Mouse (Mus musculus) embryonic fibroblast, embryonic 13.5 days (primary cell): Measurements from ENCODE around the gene Gltpd2. TPM values are rescaled to one million over a fixed set of nuclear protein-coding genes. Genes with fewer than 3 reads are reported as not detected.
"Not testable (repeated sequence)": the region's sequence is repeated elsewhere in the genome, so short reads cannot be mapped to it uniquely, and the experiment has no call there.

ENCODE experiments used
- H3K27ac ChIP-seq: 2 replicates; pipeline ENCODE4 v1.5.1; 2012; ENCODE audit warnings: low read length, control low read depth, inconsistent platforms; ENCODE audit not compliant: insufficient read depth
- H3K4me1 ChIP-seq: 2 replicates; pipeline ENCODE4 v1.6.1; 2011; ENCODE audit warnings: low read length; ENCODE audit not compliant: control insufficient read depth, insufficient read depth
- H3K4me3 ChIP-seq: 2 replicates; pipeline ENCODE4 v1.5.1; 2011; ENCODE audit warnings: mild to moderate bottlenecking, control low read depth, low read length; ENCODE audit not compliant: insufficient read depth
- CTCF ChIP-seq: IDR thresholded peaks from 2 replicates; pipeline ENCODE4 v1.5.1; 2011; ENCODE audit warnings: mild to moderate bottlenecking, control low read depth, low read length, moderate library complexity, borderline replicate concordance; ENCODE audit not compliant: insufficient read depth
- POLR2A ChIP-seq: IDR thresholded peaks from 2 replicates; pipeline ENCODE4 v1.6.1; 2011; ENCODE audit warnings: low read depth, mild to moderate bottlenecking, control low read depth, low read length, moderate library complexity
- polyA plus RNA-seq: library from polyadenylated mRNA; stranded (reverse); fragments of >200 nt; gene quantifications from 2 replicates; pipeline ENCODE4 v1.2.4, GENCODE M21; 2011; ENCODE audit warnings: low read depth; ENCODE audit not compliant: missing spikeins, insufficient read length

Gene Gltpd2
- not detected in 2 replicates for polyA plus RNA-seq

DNA sequence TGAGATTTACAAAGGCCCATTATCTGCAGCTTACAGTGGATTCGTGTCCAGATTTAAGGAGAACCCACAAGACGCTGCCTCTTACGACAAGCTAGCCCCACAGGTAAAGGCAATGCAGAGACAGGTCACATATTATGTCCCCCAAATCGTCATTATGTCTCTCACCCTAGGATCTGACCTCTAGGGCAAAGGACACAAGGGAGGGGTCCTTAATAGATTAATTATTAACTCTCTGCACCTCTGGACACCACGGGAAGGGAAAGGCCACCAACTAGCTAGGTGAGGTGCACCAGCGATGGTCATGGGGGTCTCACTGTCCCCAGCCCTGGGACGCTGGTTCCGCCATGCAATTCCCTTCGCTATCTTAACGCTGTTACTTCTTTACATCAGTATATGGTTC, at the start of gene Gltpd2:
Gltpd2 (plus strand) TSS at position 274 of the 400 bp plus-strand sequence.
- Histone ChIP-seq H3K4me3 (no peak within 1 kb of the TSS), H3K27ac (no peak within 1 kb of the TSS)
- TF ChIP-seq CTCF: no peak
- no peak for TF ChIP-seq POLR2A

DNA sequence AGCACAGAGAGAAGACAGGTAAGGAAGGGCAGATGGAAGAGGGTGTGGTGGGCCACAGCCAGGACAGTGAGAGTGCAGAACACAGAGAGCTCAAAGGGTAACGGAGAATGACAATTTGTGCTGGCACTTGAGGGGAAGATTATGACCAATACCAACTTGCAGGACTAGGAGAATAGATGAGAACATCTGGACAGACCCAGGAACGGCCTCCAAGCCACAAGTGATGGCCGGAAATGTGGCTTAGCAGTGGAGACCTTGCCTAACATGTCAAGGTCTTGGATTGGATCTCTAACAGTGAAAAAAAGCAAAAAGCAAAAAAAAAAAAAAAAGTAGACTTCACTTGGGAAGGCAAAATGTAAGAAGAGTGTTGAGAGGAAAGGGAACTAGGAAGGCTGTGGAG, 49.2 kb upstream of the Gltpd2 start:
- Histone ChIP-seq H3K27ac (no peak overlapping the region), H3K4me3 (no peak overlapping the region), H3K4me1 (0 out of 2 replicates have a peak, but pooled peaks cover 2% of the 10 kb centered on the region)
- TF ChIP-seq POLR2A (no peak), CTCF (no peak)

More for the DNA sequence above, at the start of gene Gltpd2:
- H3K4me1 ChIP-seq: no peaks in the 10 kb centered on the region

DNA sequence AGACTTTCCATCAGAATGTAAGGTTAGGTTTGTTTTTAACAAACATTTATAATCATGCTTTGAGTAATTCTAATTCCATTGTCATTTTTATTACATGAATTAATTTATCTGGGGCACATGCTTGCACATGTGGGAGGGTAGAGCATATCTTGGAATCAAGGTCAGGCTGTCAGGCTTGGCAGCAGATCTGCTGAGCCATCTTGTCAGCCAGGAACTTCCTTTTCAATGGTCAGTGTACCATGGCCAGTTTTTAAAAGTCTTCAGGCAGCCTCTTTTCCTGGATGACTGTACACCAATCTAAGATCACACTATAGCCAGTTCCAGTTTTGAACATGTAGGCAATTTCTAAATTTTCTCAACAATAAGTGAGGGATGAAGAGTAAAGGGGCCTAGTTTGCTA, 46.3 kb upstream of the Gltpd2 start:
- TF ChIP-seq POLR2A: no peak
- no peak for TF ChIP-seq CTCF
- H3K27ac ChIP-seq: no peak overlapping the region
- H3K4me1 ChIP-seq: 0 out of 2 replicates have a peak, but pooled peaks cover under 1% of the 10 kb centered on the region

DNA sequence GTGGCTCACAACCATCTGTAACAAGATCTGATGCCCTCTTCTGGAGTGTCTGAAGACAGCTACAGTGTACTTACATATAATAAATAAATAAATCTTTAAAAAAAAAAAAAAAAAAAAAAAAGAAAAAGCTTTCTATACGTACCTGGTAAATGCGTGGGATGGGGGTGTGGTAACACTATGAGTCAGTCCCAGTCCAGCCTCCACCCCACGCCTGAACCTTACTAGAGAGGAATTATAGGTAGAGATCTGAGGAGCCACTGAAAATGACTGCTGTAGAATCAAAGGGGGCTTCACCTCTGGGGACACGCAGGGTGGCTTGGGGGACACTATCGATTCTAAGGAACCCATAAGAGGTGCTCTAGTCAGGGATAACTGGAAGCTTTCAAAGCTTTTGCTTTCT, 45.7 kb upstream of the Gltpd2 start:
- H3K4me1 ChIP-seq, H3K27ac ChIP-seq, H3K4me3 ChIP-seq: not testable (repeated sequence)

More for the DNA sequence above, 46.3 kb upstream of the Gltpd2 start:
- no peak overlapping the region for H3K4me3 ChIP-seq

DNA sequence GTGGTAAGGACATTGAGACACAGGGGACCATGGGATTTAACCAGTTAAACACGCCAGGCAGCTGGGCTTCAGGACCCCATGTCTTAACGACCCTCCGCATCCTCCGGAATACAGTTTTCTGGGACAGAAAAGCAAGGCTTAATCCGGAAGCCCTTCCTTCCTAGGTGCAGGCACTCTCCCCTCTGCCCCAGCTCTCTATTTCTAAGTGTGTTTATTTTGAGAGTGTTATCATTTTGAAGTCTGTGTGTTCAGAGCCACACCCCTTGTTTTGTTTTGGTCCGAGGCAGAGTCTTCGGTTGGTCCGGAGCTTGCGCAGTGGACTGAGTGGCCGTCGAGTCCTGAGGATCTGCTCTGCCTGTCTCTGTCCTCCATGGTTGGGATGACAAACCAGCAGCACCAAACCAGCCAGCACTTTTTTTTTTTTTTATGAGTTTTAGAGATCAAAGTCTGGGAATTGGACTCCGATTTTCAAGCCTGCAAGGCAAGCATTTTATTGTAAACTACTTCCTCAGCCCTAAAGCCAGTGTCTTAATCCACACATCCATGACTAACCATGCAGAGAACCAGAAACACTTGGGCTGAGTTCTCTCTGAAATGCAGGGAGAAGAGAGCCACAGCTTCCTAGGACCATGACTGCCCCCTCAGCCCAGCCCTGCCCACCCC, 44.0 kb upstream of the Gltpd2 start:
- TF ChIP-seq POLR2A (no peak), CTCF (no peak)
- no peak overlapping the region for H3K4me3 ChIP-seq
- no peaks in the 10 kb centered on the region for H3K4me1 ChIP-seq
- H3K27ac ChIP-seq: no peak overlapping the region

DNA sequence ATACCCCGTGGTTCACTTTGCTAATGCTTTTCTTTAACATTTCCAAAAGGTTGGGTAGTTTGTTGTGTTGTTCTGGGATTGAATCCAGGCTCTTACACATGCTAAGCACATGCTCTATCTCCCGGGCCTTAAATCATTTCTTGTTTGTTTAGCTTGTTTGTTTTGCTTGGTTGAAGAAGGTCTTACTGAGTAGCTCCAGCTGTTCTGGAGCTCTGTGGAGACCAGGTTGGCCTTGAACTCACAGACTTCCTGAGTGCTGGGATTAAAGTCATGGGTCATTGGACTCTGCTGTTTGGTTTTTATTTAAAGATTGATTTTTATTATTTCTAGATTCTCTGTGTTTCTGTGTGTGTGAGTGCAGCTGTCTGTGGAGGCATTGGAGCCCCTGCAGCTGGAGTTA, 33.5 kb upstream of the Gltpd2 start:
- TF ChIP-seq POLR2A (no peak), CTCF (no peak)
- Histone ChIP-seq H3K4me1 (no peaks in the 10 kb centered on the region), H3K27ac (no peak overlapping the region), H3K4me3 (no peak overlapping the region)

DNA sequence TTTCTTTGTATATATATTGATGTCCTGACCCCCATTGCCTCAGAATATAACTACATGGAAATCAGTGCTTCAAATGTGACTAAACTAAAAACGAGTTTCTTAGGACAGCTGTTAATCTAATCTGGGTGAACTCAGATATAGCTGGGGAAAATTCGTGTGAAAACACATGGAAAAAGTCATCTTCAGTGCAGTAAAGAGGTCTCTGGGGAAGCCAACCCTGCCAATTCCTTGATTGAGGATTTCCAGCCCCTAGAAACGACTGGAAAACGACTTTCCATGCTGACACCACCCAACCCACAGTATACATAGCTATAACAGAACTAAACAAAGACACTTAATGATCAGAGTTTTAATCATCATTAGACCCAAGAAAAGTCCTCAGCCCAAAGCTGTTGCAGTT, 31.2 kb upstream of the Gltpd2 start:
- H3K27ac ChIP-seq: no peak overlapping the region
- no peak overlapping the region for H3K4me3 ChIP-seq
- no peaks in the 10 kb centered on the region for H3K4me1 ChIP-seq
- TF ChIP-seq POLR2A: no peak
- TF ChIP-seq CTCF: no peak

DNA sequence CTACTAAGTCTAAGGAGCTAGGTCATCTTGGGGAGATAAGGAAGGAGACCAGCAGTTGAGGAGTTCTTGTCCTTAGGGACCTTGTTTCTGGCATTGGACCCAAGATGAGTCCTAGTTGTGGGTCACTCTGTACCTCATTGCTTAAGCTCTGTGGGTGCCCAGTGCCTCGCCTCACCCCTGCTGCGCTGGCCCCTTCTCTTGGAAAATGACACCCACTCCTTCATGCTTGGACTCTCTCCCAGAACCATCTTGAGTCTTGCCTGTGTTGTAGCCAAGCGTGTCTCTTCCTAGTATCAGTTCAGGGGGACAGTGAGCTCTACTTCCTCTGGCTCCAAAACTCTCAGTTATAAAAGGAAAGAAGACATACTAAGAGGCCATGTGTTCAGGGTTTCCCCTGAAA, 29.9 kb upstream of the Gltpd2 start:
- TF ChIP-seq POLR2A (no peak), CTCF (no peak)
- no peak overlapping the region for H3K27ac ChIP-seq
- no peaks in the 10 kb centered on the region for H3K4me1 ChIP-seq
- H3K4me3 ChIP-seq: no peak overlapping the region

DNA sequence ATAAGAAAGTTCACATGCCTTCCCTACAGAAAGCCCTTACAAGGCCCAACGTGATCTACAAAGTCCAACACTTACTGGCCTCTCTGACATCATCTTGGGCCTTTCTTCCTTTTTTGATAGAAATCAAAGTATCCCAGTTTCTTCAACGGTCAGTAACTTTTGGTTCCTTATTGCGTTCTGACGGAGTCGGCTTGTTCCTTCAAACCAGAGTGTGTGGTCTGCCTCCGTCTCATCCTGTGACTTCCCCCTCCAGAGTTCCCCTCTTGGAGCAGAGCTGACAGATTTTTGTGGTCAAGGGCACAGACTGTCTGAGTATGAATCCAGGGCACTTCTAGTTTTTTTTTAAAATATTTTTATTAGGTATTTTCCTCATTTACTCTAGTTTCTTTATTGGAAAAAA, 29.3 kb upstream of the Gltpd2 start:
- TF ChIP-seq CTCF (no peak), POLR2A (no peak)
- no peak overlapping the region for H3K27ac ChIP-seq
- H3K4me3 ChIP-seq: no peak overlapping the region
- no peaks in the 10 kb centered on the region for H3K4me1 ChIP-seq

DNA sequence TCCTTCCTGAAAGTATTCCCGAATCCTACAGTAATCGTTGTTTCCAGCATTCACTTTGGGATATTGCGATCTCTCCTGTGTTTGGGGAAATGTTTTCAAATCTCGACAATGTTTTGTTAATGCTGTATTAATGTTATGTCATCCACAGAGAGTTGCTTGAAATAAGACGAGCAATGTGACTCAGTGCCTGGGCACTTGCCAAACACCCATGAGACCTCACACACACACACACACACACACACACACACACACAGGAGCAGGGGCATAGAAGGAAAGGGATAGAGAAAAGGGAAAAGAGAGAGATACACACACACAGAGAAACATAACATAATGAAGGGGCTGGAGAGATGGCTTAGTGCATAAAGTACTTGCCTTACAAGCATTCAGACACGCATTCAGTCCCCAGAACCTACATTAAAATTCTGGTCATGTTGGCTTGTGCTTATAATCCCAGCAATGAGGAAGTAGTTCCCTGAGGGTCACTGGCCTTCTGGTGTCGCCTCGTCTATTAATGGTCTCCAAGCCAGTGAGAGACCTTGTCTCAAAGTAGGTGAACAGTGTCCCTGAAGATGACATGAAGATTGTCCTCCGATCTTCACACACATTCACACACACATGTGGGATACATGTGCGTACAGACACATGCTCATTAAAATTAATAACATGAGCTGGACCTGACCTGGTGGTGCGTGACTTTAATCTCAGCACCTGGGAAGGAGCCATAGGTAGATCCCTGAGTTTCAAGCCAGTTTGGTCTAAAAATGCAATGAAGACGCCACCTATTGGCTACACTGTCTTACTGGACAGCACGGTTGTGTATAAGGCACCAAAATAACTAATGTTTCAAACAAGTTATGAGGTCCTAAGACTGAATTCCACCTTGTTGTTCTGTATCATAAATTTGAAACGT, 19.2 kb upstream of the Gltpd2 start:
- TF ChIP-seq CTCF (no peak), POLR2A (no peak)
- Histone ChIP-seq H3K4me3 (no peak overlapping the region), H3K4me1 (no peaks in the 10 kb centered on the region), H3K27ac (no peak overlapping the region)
